Mouse (Mus musculus): ENCODE data around the gene Zbed3.

- no peak for TF ChIP-seq CTCF (IDR thresholded peaks at IDR 0.05; ENCODE audit: insufficient read depth, low read length)
- TF ChIP-seq POLR2A (IDR thresholded peaks at IDR 0.05; ENCODE audit: borderline replicate concordance, extremely low read depth, low read depth, low read length) = no peak
Measured at GRCm38 (mm10) chr13:95278426-95279025, 44.9 kb upstream of the Zbed3 start.
